Mouse (Mus musculus) layer of hippocampus, postnatal 36 days (tissue): Measurements from ENCODE around the gene H2-D1. TPM values are rescaled to one million over a fixed set of nuclear protein-coding genes. Genes with fewer than 3 reads are reported as not detected.

Experiments
- DNase-seq, 2 experiments: peaks; one replicate each; pipeline ENCODE4 v3.0.0; 2022
- total RNA-seq, 2 experiments: library from RNA; stranded (reverse); gene quantifications; 2 replicates each; pipeline ENCODE4 v1.2.3; 2021

Gene H2-D1
- total RNA-seq, 2 experiments from 2014 or later = 13.4 to 18.0 TPM

DNA sequence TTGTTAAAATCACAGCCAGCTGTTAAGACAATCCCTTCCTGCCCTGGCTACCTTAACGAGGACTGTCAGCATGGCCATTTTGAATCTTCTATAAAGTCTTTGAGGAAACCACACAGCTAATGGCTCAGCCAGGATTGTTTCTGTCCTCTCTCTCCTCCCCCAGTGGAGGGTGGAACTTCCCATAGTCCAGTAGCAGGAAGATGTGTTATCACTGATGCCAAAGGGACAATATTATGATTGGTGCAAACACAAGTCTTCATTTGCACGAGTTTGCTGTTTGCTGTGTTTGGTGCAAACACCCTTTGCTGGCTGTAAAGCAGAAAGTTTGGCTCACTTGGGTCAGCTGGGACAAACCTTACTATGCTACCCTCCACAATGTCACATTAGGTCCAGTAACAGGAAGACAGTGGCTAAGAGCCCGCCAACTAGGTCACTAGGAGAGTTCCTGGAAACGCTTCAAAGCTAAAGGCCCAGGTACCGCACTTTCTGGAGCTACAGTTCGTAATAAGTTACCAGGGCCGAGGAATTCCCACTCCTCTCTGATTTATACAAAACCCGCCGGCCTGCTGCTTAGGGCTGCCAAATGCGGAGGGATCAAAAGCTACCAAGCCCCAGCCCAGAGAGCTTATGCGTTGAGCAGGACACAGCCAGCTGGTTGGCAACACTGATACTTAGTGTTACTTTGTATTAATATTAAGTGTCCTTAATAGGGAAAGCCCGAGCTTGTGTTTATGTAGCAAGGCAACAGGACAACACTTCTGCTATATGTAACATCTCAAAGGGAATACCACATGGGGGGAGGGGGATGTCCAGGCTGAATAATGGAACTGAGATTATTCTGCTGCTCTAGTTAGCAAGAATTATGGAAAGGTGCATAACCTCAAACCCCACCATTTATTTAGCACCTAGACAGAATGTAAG is 21.9 kb upstream of the H2-D1 start:
- no peak for DNase-seq

GRCm38 (mm10) chr17:35241305-35242014 is 21.1 kb upstream of the H2-D1 start, which contains the start of gene Ddx39b:
TSS of gene Ddx39b (plus strand) at chr17:35241746.
- DNase-seq = peak; percentile 97

- peak in 1 of 2 experiments; percentile 48 for DNase-seq
Measured at GRCm38 (mm10) chr17:35242015-35242941, 20.3 kb upstream of the H2-D1 start.

DNA sequence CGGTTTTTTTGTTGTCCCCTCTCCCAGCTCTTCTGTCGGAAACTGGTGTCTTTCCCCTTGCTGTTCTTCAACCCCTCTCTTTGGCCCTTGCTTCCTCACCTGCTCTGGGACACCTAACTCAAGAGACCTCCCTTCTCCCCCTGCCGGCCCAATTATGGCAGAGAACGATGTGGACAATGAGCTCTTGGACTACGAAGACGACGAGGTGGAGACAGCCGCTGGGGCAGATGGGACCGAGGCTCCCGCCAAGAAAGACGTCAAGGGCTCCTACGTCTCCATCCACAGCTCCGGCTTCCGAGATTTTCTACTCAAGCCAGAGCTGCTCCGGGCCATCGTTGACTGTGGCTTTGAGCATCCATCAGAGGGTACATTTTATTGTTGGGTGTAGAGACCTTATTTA is 19.4 kb upstream of the H2-D1 start:
- DNase-seq = peak in 1 of 2 experiments; percentile 55

GRCm38 (mm10) chr17:35244999-35245398 is 17.5 kb upstream of the H2-D1 start:
- no peak for DNase-seq

- DNase-seq = no peak
Measured at GRCm38 (mm10) chr17:35245731-35246623, 16.6 kb upstream of the H2-D1 start.

DNA sequence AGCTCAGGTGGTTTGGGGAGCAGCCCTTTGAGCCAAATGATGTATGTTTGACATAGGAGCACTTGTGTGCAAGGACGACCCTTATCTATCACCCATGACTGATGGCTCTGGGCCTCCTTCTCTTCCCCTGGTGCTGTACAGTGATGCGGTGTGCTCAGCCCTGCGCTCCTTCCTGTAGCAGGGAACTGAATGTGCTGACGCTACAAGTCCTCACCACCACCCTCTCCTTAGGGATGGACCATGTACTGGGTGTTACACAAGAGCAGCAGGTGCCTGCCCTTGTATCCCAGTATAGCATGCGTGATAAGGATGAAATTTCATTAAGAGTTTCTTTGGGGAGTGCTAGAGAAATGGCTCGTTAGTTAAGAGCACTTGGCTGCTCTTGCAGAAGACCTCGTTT is 15.4 kb upstream of the H2-D1 start:
- DNase-seq = no peak

DNA sequence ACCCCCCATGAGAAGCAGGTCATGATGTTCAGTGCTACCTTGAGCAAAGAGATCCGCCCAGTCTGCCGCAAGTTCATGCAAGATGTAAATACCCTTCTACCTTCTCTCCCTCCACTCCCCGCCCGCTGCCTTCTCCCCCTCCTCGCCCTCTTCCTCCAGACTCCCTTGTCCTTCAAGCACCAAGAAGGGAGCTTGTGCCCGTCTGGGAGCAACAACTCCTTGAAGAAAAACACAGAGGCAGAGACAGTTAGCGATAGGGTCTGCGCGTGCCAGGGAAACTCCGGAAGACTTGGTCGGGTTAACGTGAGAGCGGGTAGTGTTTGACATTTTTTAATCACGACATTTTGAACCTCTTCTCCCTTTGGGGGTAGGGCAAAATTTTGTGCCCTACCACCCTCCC is 13.5 kb upstream of the H2-D1 start:
- DNase-seq = no peak

DNA sequence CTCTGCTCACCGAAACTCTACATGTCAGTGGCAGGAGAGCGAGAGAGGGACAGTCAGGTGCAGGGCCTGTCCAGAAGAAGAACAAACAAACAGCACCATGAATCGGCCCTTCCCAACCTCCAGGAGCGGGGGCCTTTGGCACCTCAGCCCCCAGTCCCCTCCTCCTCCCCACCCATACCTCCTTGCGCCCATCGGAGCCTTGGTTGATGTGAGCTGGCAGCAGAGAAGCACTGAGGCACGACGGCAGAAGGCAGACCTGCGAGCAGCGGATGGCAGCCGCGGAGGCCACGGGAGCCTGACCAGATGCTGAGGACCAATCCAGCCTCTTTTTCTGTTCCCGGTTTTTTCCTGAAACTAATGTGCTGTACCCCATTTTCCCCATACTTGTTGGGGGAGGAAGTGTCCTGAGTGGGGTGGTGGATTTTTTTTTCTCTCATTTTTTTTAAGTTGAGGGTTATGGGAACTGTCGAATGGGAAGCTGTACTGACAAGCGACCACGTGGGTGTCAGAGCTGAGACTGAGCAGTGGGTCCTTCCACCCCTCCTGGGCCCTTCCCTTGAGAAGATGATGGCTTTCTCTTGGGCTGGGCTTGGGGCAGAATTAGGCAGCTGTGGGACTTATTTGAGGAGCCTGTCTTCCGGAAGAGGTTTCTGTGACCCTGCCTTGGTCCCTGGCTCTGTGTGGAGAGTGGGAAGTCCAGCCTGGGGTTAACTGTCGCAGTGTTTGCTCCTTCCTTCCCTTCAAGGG is 12.9 kb upstream of the H2-D1 start:
- no peak for DNase-seq

GRCm38 (mm10) chr17:35250348-35251120 is 12.0 kb upstream of the H2-D1 start:
- DNase-seq = no peak

DNA sequence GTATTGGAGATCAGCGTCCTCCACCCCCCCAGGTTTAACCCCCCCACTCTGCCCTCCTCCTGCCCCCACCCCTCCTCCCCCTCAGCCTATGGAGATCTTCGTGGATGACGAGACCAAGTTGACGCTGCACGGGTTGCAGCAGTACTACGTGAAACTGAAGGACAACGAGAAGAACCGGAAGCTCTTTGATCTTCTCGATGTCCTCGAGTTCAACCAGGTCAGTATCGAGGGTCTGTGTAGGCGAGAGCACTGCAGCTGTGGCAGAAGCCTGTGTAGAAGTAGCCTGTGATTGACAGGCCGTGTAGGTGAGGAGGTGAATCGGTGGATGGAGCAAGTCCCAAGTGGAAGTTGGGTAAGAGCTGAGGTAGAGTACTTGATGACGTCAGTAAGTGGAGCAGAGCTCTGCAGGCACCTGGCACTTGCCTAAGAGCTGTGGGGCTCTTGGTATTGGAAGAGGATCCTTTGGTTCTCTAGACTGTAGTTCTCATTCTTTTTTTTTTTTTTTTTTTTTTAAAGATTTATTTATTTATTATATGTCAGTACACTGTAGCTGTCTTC is 11.3 kb upstream of the H2-D1 start:
- no peak for DNase-seq

DNA sequence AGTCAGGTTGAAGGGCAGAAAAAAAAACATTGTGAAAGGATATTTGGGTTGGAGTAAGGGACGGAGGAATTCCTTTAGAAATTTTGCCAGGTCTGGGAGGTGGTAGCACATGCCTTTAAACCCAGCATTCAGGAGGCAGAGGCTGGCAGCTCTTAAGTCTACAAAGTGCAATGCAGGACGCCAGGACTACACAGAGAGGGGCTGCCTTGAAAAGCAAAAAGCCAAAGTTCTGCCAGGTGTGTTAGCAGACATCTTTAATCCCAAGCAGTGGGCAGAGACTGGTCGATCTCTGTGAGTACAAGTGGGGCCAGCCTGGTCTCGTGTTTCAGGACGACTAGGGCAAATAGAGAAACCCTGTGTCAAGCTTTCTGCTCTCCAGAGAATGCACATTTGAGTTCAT is 10.5 kb upstream of the H2-D1 start:
- no peak for DNase-seq

- no peak for DNase-seq
Measured at GRCm38 (mm10) chr17:35252619-35253292, 9.8 kb upstream of the H2-D1 start.

GRCm38 (mm10) chr17:35253293-35254093 is 9.0 kb upstream of the H2-D1 start:
- DNase-seq = no peak

- no peak for DNase-seq
Measured at GRCm38 (mm10) chr17:35254241-35255098, 8.1 kb upstream of the H2-D1 start.

GRCm38 (mm10) chr17:35255301-35255700 is 7.2 kb upstream of the H2-D1 start:
- no peak for DNase-seq

DNA sequence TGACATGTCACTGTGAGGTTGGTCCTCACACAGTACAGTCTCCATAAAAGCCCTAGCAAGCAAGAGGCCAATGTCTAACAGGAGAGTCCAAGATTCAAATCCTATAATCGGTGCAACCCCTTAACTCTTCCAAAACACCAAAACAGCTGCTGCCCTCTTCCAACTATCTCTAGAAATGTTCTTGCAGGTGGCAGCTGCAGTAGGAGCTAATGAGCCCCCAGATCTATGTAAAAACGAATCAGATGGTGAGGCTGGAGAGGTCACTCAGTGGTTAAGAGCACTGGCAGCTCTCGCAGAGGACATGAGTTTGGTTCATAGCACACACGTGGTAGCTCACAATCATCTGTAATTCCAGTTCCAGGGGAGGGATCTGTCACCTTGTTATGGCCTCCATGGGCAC is 6.8 kb upstream of the H2-D1 start:
- DNase-seq = no peak
